Mouse (Mus musculus) mouse trophoblast stem cell (cell line): ENCODE measurements at regions not wholly inside any gene's neighbourhood (a gene's known extent, or its start where the extent isn't known, plus 50 kb on each side); places are given as distances from the start of the nearest gene placed in this dataset.
"Not testable (repeated sequence)": the region's sequence is repeated elsewhere in the genome, so short reads cannot be mapped to it uniquely, and the experiment has no call there.

Source experiments
- in situ Hi-C, 2 experiments: fragments of 300-500 bp; cut with MseI, MboI; formaldehyde crosslinking; loops; 2 replicates in 1 of 2; 3 replicates in 1 of 2; pipeline ENCODE4 v1.15.1; 2025

- in situ Hi-C loops, result no loop called here
Measured at GRCm38 (mm10) chr2:78280219-78280915, 334.2 kb upstream of the Cwc22 start.

- in situ Hi-C loops, result no loop called here
Measured at GRCm38 (mm10) chr2:78279382-78280056, 333.3 kb upstream of the Cwc22 start.

GRCm38 (mm10) chr2:78278630-78279029 is 332.5 kb upstream of the Cwc22 start:
- in situ Hi-C loops, result no loop called here

- in situ Hi-C loops, result no loop called here
Measured at GRCm38 (mm10) chr2:78277699-78278098, 331.5 kb upstream of the Cwc22 start.

- in situ Hi-C loops, result no loop called here
Measured at GRCm38 (mm10) chr2:78274122-78274521, 327.9 kb upstream of the Cwc22 start.

GRCm38 (mm10) chr2:78268705-78269104 is 322.5 kb upstream of the Cwc22 start:
- in situ Hi-C loops, result no loop called here

GRCm38 (mm10) chr2:78267527-78268375 is 321.6 kb upstream of the Cwc22 start:
- in situ Hi-C loops, result no loop called here

GRCm38 (mm10) chr2:78253601-78254097 is 307.5 kb upstream of the Cwc22 start:
- in situ Hi-C loops, result no loop called here

GRCm38 (mm10) chr2:78246354-78246753 is 300.2 kb upstream of the Cwc22 start:
- in situ Hi-C loops, result no loop called here

GRCm38 (mm10) chr2:78240299-78240698 is 294.1 kb upstream of the Cwc22 start:
- in situ Hi-C loops, result no loop called here

GRCm38 (mm10) chr2:78225383-78226100 is 279.4 kb upstream of the Cwc22 start:
- in situ Hi-C loops, result not testable (repeated sequence)

GRCm38 (mm10) chr2:78214469-78214868 is 268.3 kb upstream of the Cwc22 start:
- in situ Hi-C loops, result no loop called here

GRCm38 (mm10) chr2:78205125-78205524 is 258.9 kb upstream of the Cwc22 start:
- in situ Hi-C loops, result no loop called here

- in situ Hi-C loops, result no loop called here
Measured at GRCm38 (mm10) chr2:78196006-78196405, 249.8 kb upstream of the Cwc22 start.

- in situ Hi-C loops, result no loop called here
Measured at GRCm38 (mm10) chr2:78189620-78190019, 243.4 kb upstream of the Cwc22 start.

- in situ Hi-C loops, result no loop called here
Measured at GRCm38 (mm10) chr2:78184950-78185349, 238.8 kb upstream of the Cwc22 start.

GRCm38 (mm10) chr2:78173784-78174183 is 227.6 kb upstream of the Cwc22 start:
- in situ Hi-C loops, result no loop called here

GRCm38 (mm10) chr2:78172819-78173218 is 226.6 kb upstream of the Cwc22 start:
- in situ Hi-C loops, result no loop called here

GRCm38 (mm10) chr2:78170162-78170747 is 224.1 kb upstream of the Cwc22 start:
- in situ Hi-C loops, result no loop called here

GRCm38 (mm10) chr2:78165429-78165828 is 219.3 kb upstream of the Cwc22 start:
- in situ Hi-C loops, result no loop called here

GRCm38 (mm10) chr2:78159877-78160485 is 213.8 kb upstream of the Cwc22 start:
- in situ Hi-C loops, result no loop called here
